Mouse (Mus musculus) lung, postnatal 0 days (tissue): ENCODE measurements around the gene Sh3bgrl3.

Experiments
- CTCF ChIP-seq: IDR thresholded peaks from 2 replicates; pipeline ENCODE4 v1.5.1; 2016; ENCODE audit warnings: antibody characterized with exemption, mild to moderate bottlenecking
- EP300 ChIP-seq: IDR thresholded peaks from 2 replicates; pipeline ENCODE4 v1.6.1; 2016; ENCODE audit warnings: antibody characterized with exemption, mild to moderate bottlenecking, control low read depth

DNA sequence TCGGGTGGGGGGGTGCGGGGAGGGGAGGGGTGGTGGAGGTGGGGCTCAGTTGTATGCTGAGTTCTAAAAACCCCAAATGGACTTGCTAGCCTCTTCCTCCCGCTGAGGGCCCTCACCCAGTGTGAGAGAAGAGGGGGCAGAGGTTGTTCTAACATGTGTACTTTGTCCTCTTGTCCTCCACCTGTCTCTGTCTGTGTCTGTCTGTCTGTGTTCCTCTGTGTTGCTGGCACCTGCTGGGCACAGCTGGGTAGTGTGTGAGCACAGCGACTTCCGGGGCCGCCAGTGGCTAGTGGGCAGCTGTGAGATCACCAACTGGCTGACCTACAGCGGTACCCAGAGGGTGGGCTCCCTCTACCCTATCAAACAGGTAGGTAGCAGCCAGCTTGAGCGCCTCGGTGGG lies 39.6 kb downstream of the Sh3bgrl3 start:
- no peak for TF ChIP-seq CTCF
- TF ChIP-seq EP300, result no peak
